Mouse (Mus musculus) cortical plate, adult 2 months (tissue): ENCODE results near the gene Fxyd2.

Experiments used
- CTCF ChIP-seq: fragments of 200-500 bp; IDR thresholded peaks from 2 replicates; pipeline ENCODE4 v1.5.1; 2011; ENCODE audit warnings: mild to moderate bottlenecking, control low read depth, low read length; ENCODE audit not compliant: insufficient read depth; ENCODE audit errors: extremely low read depth
- POLR2A ChIP-seq: fragments of 200-500 bp; IDR thresholded peaks from 2 replicates; pipeline ENCODE4 v1.6.1; 2011; ENCODE audit warnings: mild to moderate bottlenecking, low read length, control low read depth; ENCODE audit not compliant: insufficient read depth; ENCODE audit errors: extremely low read depth

DNA sequence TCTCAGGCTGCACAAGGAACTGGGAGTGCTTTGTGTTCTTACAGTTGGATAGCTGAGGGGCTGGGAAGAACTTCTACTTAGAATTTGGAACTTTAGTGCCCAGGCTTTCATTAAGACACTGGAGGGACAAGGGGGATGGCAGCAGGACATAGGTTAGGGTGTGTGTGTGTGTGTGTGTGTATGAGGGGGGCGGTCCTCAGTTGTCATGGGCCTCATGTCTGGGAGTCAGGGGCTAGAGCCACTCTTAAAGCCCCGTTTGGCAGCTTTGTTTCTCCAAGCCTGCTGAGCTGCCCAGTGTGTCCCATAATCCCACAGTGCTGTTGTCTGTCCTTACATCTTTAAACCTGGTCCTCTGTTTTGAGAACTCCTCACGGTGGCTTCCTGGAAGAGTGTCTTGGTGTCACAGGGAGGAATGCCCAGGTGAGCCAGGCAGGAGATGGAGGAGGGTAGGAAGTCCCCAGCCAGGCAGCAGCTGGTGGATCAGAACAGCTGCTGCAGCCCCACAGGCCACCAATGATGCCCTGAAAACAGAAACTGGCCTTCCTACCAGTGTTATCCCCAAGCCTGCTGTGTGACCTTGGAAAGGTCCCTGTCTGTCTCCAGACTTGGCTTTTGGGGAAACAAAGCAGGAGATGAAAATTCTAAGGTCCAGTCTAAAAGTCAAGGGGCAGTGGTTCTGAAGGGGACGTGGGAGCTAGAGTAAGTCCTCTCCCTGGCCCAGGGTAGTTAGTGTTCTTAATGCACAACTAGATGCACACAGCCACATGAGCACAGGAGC, 13.4 kb downstream of the Fxyd2 start:
- TF ChIP-seq CTCF, result no peak
- TF ChIP-seq POLR2A, result no peak
